Mouse (Mus musculus): ENCODE data around the gene Nuak2.
"Not testable (repeated sequence)": the region's sequence is repeated elsewhere in the genome, so short reads cannot be mapped to it uniquely, and the experiment has no call there.

Gene Nuak2

GRCm38 (mm10) chr1:132327477-132327876 is 11.6 kb downstream of the Nuak2 start:
- no peak for DNase-seq (ENCODE audit: low spot score in 2 of 2)

GRCm38 (mm10) chr1:132328565-132328964 is 12.6 kb downstream of the Nuak2 start:
- no peak for DNase-seq (ENCODE audit: low spot score in 2 of 2)

GRCm38 (mm10) chr1:132329656-132330055 is 13.7 kb downstream of the Nuak2 start:
- no peak for DNase-seq (ENCODE audit: low spot score in 2 of 2)

GRCm38 (mm10) chr1:132330397-132330796 is 14.5 kb downstream of the Nuak2 start:
- no peak for DNase-seq (ENCODE audit: low spot score in 2 of 2)

- no peak for DNase-seq (ENCODE audit: low spot score in 2 of 2)
Measured at GRCm38 (mm10) chr1:132331283-132331682, 15.4 kb downstream of the Nuak2 start.

- DNase-seq (ENCODE audit: low spot score in 2 of 2) = no peak
Measured at GRCm38 (mm10) chr1:132333201-132333600, 17.3 kb downstream of the Nuak2 start.

GRCm38 (mm10) chr1:132333675-132334141 is 17.8 kb downstream of the Nuak2 start:
- DNase-seq (ENCODE audit: low spot score in 2 of 2) = peak in 1 of 2 experiments; percentile 48

- no peak for DNase-seq (ENCODE audit: low spot score in 2 of 2)
Measured at GRCm38 (mm10) chr1:132334178-132334801, 18.4 kb downstream of the Nuak2 start.

GRCm38 (mm10) chr1:132335378-132335965 is 19.5 kb downstream of the Nuak2 start:
- DNase-seq (ENCODE audit: low spot score in 2 of 2) = no peak

GRCm38 (mm10) chr1:132336921-132337320 is 21.0 kb downstream of the Nuak2 start:
- no peak for DNase-seq (ENCODE audit: low spot score in 2 of 2)

- DNase-seq (ENCODE audit: low spot score in 2 of 2) = no peak
Measured at GRCm38 (mm10) chr1:132338027-132338660, 22.2 kb downstream of the Nuak2 start.

GRCm38 (mm10) chr1:132341731-132342501 is 26.0 kb downstream of the Nuak2 start:
- peak in 1 of 2 experiments; percentile 54 for DNase-seq (ENCODE audit: low spot score in 2 of 2)

- no peak for DNase-seq (ENCODE audit: low spot score in 2 of 2)
Measured at GRCm38 (mm10) chr1:132342518-132342917, 26.6 kb downstream of the Nuak2 start.

- DNase-seq (ENCODE audit: low spot score in 2 of 2) = no peak
Measured at GRCm38 (mm10) chr1:132343191-132343590, 27.3 kb downstream of the Nuak2 start.

- DNase-seq (ENCODE audit: low spot score in 2 of 2) = no peak
Measured at GRCm38 (mm10) chr1:132343656-132344055, 27.7 kb downstream of the Nuak2 start.

GRCm38 (mm10) chr1:132345514-132345913 is 29.6 kb downstream of the Nuak2 start:
- DNase-seq (ENCODE audit: low spot score in 2 of 2) = no peak

- DNase-seq (ENCODE audit: low spot score in 2 of 2) = peak in 1 of 2 experiments; percentile 53
Measured at GRCm38 (mm10) chr1:132346134-132346851, 30.4 kb downstream of the Nuak2 start.

- no peak for DNase-seq (ENCODE audit: low spot score in 2 of 2)
Measured at GRCm38 (mm10) chr1:132346951-132347350, 31.0 kb downstream of the Nuak2 start.

GRCm38 (mm10) chr1:132348401-132348800 is 32.5 kb downstream of the Nuak2 start:
- no peak for DNase-seq (ENCODE audit: low spot score in 2 of 2)

GRCm38 (mm10) chr1:132349049-132349448 is 33.1 kb downstream of the Nuak2 start:
- not testable (repeated sequence) for DNase-seq (ENCODE audit: low spot score in 2 of 2)

- not testable (repeated sequence) for DNase-seq (ENCODE audit: low spot score in 2 of 2)
Measured at GRCm38 (mm10) chr1:132349601-132350000, 33.7 kb downstream of the Nuak2 start.
